Mouse (Mus musculus) spleen, postnatal 4 days (tissue): Measurements from ENCODE around the gene Erfe.

ENCODE experiments used
- DNase-seq, 2 experiments: peaks; one replicate each; pipeline ENCODE4 v3.0.0; 2022; ENCODE audit warnings: low spot score in 2 of 2

Gene Erfe

DNA sequence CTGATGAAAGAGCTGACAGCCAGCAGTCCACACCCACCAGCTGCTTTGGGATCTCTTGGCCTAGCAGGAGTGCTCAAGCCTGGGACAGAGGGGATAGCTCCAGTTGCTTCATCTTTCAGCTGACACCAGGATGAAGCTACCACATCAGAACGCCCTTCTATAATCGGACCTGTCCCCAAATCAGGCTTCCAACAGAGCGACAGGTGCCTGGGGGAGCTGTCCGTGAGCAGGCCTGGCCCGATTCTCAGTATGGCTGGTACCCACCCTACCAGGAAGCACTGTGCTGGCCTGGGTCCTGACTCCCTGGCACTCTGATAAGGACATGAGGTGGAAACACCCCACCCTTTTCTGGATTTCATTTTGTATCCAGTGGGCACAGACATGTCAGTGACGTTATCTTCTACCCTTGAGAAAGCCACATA, 7.2 kb downstream of the Erfe start:
- DNase-seq: peak; percentile 56 to 71

DNA sequence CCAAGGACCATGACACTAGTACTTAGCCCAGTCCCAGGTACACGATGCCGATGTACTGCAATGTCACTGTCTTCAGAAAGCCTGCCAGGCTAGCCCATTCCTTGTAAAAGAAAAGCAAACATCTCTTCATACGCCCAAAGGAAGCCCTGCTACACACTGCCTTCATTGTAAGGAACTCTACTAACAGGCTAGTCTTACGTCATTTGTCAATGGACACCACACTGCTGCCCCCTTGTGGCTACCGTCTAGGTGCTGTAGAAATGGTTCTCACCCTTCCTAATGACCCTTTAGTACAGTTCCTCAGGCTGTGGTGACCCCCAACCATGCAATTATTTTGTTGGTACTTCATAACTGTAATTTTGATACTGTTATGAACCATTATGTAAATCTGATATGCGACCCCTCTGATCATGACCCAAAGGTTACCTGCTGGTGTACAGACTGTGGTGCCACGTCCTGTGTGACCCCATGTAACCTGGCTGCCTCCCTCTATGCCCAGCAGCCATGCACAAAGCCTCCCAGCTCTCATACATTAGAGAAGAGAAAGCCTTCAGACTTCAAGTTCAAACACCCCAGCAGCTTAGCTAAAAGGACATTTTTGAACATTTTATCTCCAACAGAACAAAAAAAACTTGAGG, 14.3 kb downstream of the Erfe start:
- DNase-seq: peak; percentile 76 to 91

DNA sequence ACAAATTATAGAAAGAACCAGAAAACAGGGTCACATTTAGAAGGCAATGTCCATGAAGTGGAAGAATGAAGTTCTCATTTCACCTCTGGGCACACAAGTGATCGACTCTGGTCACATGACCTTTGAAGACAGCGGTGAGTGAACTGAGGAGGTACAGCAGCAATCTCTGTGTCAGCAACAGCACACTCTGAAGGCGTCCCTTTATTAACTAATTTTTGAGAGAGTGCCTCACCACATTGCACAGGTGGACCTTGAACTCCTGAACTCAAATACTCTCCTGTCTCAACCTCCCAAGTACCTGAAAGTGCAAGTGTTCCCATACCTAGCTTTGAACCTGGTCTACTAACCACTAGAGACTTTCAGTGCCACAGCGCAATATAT, 14.9 kb downstream of the Erfe start:
- no peak for DNase-seq

DNA sequence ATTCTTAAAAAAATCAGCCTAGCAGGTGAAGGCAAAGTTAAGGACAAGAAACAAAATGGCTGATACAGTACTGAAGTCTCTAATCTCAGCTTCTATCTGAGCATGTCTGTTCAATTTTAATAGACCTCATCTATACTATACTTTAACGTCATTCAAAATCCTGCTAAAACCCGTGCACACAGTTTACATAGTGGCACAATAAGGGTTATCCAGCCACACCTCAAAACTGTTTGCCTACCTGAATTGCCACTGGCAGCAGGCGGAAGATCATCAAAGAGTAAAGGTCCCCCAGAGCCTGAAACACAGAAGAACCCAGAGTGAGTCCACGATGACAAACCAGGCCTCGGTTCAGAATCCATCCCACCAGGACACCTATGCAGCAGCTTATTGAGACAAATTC, 24.1 kb downstream of the Erfe start:
- DNase-seq: no peak

DNA sequence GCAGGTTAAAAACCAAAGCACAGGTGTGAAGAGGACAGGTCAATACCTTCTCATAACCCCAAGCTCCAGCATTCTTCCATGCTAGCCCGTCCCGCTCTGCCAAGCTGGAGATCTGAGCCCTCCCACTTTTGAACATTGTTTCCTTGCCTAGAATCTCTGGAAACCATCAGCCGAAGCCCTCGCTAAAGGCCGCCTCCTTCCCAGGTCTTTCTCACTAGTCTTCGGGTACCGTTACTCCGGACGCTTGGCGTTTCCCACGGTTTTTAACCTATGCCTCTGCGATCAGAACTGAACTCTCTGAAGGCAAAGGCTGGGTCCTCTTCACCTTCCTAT, 31.7 kb downstream of the Erfe start:
- DNase-seq: no peak

DNA sequence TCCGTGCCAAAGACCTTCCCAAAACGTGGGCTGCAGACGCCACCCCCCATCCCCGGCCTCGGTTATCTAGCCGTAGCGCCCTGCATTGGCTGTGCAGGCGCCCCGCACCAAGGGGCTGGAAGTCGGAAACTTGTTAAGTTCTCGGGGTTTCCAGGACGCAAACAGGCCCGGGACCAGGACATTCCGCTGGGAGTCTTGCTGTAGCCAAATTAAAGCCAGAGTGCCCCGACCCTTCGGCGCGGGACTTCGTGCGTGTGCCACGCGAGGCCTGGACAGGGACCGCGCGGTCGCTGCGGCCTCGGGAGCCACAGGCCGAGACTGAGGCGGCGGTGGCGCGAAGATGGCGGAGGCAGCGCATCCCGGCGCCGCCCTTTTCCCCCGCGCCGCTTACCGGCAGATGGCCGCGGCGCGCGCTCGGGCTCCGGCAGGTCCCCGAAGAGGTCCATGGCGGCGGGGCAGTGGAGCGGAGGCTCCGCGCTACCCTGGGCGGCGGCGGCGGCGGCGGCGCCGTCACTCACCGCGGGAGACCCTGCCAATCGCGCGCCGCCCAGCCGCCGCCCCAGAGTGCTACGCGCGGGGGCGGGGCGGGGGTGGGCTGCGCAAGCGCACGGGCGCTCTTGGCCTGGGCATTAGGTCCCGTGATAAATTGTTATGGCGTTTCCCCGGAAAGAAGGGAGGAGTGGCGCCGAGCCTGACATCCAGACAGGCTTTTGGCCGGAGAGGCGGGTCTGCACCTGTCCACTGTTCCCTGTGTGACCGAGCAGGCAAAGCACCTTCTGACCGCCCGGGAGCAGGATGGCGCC, 32.2 kb downstream of the Erfe start, which contains the start of gene Ilkap:
Ilkap (minus strand) TSS at position 556 of the 803 bp plus-strand sequence.
- DNase-seq: peak; percentile 80 to 90

DNA sequence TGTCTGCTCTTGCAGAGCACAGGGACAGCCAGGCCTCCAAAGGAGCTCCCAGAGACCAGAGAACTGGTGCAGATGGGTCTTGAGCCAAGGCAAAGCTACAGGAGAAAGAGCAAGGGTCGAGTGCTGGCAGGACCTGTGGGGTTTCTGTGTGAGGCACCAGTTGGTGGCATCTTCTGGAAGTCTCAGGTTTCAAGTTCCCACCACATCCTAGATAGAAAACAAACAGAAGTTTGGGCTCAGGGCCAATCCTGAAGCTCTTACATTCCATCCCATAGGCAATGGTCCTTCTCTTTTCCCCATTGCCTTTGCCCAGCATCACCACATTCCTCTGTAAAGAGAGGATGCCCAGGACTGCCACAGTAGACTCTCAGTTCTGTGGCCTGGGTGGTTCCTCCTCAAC, 38.7 kb downstream of the Erfe start:
- DNase-seq: no peak

DNA sequence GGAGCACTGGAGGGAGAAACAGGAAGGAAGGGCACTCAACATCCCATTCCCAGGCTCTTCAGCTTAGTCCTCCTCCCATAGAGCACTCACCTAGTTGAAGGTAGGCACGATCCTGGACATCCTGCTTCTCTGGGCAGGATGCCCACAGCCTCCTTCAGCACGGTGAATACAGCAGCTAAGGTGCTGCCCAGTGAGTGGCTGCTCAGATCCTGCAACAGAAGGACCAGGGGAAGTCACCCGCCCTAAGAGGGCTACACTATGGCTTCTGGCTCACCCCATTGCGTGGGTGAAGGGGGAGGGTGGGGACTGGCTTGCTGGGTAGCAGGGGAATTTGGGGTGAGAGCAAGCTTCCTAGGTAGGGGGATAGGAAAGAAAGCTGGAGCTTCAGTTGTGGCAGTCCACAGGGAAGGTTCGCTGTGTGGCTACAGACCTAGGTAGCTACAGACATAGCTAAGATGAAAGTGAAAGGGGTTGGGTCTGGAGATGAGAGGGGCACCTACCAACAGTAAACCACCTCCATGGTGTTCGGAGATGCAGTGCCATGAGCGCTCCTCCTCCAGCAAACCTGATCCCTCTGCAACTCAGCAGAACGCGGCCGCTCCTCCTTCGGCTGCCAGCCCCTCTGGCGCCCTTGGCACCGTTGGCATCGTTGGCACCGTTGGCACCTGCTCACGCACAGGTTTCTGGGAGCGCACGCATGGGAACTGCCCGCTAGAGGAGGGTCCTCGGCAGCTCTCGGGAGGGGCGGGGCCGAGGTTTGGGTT, 39.4 kb downstream of the Erfe start:
- DNase-seq: no peak

DNA sequence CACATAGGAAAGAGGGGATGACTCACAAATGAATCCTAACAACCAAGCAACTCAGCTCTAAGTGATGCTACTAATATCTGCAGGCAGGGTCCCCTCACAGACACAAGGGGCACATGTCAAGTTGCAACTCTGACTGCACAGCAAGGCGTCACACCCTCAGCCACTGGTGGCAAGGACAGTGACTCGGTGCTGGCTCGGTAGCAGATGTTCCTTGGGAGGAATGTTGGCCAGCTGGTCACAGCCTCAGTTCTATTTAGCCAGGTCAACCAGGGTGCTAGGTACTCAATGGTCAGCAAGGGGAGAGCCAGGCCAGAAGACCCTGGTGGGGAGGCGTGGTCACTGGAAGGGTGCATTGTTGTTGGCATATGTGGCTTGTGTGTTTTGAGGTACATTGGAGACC, 41.6 kb downstream of the Erfe start:
- no peak for DNase-seq

DNA sequence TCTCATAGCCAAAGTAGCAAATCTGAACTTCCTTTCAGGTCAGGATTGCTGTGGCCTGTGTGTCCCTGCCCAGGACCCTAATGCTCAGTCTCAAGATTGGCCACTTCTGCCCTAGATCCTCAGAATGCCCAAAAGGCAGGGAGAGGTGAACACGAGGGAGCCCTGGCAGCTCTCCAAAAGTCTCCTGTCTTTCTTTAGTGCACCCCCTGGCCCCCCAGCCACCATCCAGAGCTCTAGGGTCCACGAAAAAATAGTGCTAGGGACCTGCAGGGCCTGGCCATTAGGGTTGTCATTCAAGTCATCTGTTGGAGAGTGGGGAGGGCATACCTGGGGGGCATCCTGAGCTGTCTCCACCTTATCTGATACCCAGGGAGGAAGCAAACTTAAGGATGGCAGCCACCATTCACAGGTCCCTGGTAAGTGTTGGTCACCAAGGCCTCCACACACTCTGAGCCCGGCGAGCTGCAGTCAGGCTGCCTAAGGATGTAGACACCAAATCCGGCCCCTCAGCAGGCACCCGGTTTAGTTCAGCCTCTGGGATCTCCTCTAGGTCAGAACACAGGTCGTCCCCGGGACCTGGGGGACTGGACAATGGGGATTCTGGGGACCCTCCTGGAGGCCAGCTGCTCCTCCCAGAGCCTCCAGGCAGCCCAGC, 45.5 kb downstream of the Erfe start:
- no peak for DNase-seq

DNA sequence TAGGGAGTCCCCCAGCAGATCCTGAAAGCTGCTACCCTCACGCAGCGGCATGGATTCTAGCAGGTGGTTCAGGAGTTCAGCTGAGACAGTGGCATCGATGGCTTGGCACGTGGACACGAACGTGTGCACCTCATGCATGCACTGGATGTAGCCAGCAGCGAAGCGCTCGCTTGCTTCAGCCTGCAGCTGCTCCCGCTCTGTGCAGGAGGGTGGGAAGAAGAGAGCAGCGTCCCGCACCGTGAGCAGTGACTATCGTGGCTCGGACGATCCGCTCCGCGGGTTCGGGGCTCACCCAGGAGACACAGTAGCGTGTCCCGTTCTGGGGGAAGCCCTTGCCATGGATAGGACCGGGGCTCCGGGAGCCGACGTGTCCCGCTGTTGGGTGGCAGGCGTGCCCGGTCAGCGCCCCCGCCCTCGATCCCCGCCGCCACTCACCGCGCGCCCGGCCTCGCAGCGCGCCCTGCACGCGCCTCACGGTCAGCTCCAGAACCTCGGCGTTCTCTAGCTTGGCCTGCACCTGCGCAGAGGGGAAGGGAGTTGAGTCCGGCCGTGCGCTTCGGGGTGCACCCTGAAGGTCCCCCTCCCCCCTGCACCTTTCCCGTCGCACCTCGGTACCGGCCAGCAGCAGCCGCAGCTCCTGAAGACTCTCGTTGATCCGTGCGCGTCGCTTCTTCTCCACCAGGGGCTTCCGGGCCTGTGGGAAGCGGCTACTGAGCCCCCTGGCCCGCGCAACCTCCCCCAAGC, 46.2 kb downstream of the Erfe start:
- DNase-seq: peak; percentile 43 to 79

DNA sequence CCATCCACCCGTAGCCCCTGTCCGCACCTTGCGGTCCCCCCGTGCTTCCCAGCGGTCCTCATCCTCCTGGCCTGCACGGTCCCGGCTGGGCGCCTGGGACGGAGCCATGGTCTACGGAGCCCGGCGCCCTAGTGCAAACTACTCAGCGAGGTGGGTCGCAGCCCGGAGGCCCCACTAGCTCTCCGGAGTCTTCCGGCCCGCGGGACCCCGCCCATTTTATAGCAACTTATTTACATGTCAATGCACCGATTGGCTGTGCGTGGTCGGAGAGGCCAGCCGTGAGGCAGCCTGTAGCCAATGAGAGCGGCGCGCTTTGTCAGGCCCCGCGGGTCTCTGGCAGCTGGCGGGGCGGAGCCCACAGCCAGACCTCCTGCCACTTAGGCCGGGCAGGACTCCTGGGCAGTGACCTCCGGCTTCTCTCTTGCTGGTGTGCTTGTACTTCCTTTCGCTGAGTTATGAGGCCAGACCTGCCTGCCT, 46.8 kb downstream of the Erfe start:
- DNase-seq: peak; percentile 90 to 93

DNA sequence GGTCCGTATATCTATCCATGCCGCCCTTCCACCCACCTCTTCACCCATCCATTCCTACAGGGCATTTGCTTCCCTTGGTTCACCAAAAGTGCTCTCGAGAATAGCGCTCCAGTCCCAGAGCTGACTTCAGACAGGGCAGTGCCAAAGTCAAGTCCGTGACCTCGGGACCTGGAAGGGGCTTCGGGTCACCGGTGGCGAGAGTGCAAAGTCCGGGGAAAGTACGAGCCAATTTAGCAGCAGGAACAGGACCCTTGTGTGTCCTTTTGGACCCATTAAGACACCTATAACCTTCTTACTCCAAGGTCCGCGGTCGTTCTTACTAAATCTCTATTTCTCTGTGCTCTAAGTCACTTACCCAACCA, 47.3 kb downstream of the Erfe start:
- peak in 1 of 2 experiments; percentile 71 for DNase-seq

DNA sequence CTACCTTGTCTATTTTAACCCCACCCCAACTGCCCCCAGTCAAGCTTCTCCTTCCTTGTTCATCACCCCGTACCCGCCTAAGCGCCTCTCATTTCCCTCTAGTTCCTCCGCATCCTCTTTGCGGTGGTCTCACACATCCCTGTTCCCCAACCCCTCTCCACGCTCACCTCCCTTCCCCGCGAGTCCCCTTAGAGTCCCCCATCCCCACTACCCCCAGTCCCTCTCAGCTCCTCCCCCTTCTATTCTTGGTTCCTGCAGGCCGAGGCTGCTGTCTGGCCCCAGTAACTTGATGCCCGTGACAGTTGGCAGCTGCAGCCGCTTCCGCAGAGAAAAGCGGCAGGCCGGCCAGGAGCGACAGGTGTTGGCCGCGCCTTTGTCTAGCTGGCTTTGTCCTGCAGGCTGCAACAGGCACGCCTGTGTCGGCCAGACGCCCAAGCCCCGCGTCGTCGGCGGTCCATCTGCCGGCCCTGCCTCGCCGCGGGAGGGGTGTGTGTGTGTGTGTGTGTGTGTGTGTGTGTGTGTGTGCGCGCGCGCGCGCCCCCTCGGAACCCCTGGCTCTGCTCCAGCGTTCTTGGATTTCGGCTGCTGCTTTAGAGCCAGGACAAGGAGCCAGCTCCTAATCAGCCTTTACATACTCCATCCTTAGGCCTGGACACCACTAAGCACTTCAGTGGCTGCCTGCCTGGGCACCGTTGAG, 47.8 kb downstream of the Erfe start, which contains the start of gene Hes6:
Hes6 (minus strand) TSS at position 141 of the 697 bp plus-strand sequence.
- DNase-seq: peak; percentile 53 to 77

DNA sequence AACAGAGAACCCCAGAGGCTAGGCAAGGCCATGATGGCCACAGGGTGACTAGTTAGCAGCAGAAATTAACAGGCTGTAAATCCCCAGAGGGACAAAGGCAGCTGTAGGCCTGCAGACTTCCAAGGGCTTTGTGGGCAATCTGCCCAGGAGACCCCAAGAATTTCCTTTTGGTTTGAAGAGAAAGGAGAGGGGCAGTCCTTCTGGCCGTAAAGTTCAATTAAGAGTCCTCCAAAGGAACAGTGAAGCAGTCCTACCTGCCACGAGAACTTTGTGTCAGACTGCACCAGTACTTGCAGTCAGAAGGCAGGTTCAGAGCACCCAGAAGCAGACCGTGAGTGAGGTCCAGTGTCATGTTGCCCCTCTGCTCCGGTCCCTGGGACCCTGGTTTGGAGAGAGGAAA, 48.7 kb downstream of the Erfe start:
- DNase-seq: no peak

DNA sequence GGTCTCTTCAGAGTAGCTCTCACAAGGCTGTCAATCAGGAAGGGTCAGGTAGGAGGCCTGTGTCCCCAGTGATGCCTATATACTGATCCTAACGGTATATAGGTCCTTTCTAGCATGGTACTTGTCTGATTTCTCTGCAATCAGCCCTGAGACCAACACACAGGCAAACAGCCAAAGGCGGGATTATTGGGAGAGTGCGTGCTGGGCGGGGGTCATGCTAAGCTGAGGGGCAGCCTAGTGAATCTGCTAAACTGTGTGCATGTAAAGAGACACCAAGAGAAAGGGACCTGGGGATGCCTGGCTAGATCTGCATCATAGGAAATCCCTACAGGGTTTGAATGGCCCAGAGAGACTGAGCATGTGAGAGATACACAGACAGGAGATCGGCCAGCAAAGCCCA, 49.1 kb downstream of the Erfe start:
- DNase-seq: no peak

DNA sequence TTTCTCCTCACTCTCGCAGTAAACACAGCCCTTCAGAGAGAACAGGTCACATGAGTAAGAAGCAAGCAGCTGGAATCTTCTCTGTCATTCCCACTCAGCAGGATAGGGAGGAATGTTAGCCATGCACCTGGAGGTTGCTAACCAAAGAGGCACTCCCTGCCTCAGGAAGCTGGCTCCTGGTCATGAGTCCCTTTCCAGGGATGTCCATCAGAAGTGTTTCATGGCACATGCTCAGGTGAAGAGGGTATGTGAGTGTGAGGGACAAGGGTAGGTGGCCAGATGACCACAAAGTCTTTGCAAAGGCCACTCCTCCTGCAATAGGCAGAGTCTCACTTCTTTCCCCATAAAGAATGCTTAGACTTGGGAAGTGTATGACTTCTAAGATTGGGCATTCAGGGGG, 51.8 kb downstream of the Erfe start:
- DNase-seq: no peak

DNA sequence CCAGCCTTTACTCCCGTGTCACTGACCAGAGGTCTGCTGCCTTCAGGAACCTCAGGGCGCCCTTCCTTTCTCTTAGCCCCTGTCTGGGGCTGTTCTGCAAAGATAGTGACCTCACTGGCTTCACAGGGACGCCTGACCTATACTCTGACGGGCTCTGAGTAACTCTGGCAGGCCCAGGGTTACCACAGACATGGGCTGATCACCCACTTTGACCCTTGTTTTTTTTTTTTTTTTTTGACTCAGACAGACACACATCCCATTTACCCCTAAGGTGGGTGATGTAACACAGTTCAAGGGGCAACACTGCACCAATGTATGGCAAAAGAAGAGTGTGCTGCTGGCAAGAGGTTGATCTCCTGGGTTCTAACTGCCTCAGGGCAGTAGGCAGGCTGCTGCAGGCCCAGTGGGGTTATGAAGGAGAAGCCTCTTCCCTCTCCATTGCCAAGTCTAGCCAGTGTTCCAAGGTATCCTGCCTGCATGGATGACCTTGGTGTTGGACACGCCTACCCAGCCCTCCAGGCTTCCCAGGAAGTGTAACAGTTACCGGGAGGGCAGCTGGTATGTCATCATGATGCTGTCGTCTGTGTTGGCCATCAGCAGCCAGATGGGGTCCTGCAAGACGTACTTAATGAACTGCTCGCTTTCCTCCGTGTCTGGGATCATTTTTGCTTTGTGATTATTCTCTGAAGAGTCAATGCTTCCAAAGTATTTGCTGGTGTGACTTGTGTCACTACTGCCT, 53.8 kb downstream of the Erfe start:
- DNase-seq: no peak

DNA sequence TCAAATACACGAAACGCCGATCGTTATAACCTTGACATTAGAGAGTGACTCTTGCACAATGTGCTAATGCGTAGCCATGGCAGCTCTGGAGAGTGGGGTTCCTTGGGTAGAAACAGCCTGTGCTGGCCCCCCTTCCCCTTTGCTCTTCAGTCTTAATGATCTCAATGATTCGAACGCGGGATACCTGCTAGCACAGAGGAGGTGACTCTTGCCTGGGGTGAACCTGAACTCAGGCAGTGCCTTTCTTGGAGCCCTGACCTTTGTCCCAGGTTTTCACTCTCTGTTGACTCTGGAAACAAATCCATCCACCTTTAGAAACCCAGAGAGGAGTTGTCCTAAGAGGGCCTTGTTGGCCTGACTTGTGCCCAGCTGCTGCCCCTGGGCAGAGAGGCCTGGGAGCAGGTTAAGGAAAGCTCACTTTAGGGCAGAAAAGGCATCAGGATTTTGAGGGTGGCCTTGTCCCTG, 54.4 kb downstream of the Erfe start:
- DNase-seq: no peak
